Mouse (Mus musculus): ENCODE measurements around the gene Gnat1. TPM values are rescaled to one million over a fixed set of nuclear protein-coding genes. Genes with fewer than 3 reads are reported as not detected.

Gene Gnat1
- not detected for total RNA-seq (2021)
- long read RNA-seq, experiment 1 = 0 reads
- long read RNA-seq, experiment 2 = 0 reads

DNA sequence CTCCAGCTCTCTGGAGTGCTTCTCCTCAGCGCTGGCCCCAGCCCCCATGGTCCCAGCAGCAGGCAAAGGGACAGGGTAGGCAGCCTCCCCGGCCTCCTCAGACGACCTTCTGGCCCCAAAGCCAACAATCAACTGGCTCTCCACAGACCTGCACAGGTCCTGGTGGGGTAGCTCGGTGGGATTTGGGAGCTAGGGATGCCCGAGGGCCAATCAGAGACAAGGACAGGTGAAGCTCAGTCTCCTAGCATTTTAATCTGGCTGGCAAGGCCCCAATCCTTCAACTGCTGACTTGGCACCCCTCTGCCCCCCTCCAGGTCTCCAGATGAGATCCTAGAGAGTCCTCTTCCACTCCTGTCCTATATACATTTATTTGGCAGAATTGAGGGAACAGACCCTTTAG is at the start of gene Gnat1:
Gnat1 (minus strand) TSS at position 212 of the 400 bp plus-strand sequence.
- no peak for DNase-seq

- DNase-seq = no peak
These were observed 49.6 kb upstream of the Gnat1 start for GRCm38 (mm10) chr9:107728919-107729670.

- no peak for DNase-seq
These were observed 47.5 kb upstream of the Gnat1 start for GRCm38 (mm10) chr9:107727041-107727440.

GRCm38 (mm10) chr9:107724796-107725195 is 45.3 kb upstream of the Gnat1 start:
- no peak for DNase-seq

DNA sequence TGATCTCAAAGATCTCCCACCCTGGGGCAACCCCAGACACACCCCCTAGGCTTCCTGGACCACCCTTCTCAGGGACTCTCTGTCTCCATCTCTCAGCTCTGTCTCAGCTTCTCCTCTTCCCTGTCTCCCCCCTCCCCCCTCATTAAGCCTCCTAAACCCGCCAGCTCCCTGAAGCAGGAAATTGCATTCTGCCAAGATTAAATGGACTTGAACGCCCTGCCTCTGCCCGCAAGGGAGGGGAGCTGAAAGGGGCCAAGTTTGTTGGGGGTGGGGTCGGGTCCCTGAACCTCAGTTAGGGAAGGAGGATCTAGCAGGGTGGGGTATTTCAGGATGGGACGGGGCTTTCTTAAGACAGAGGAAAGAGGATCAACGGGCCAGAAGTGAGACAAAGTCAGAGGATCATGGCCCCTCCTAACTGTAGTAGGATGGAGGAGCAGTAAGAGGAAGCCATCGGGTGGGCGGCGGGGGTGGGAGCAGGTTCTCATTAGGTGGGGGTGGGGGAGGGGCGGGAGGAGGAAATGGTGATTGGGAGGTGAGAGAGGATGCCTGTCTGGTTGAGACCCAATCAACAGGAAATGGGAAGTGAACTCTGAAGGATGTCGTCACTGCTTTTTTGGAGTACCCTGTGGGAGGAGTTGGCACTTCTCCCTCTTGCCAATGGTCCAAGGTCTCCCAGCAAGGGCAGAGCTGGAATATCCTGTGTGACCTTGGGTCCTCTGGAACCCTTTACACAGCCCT is 44.5 kb upstream of the Gnat1 start:
- peak; percentile 70 to 85 for DNase-seq

DNA sequence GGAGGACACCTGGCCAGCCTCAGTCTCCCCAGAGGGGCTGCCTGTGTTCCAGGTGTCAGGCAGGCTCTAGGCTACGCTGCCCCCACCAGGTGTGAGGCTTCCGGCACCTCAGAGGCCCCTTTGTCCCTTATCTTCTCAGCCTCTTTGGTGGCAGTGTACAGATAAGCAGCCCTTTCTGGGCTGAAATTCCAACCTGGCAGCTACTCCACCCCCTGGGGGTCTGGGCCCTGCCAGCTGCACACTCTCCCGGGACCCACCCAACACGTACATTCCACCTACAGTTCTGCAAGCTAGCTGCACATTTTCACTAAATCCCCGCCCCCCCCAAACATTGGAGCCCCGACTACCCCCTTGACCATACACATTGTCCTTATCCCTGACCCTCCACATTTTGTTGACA is 43.8 kb upstream of the Gnat1 start:
- no peak for DNase-seq

DNA sequence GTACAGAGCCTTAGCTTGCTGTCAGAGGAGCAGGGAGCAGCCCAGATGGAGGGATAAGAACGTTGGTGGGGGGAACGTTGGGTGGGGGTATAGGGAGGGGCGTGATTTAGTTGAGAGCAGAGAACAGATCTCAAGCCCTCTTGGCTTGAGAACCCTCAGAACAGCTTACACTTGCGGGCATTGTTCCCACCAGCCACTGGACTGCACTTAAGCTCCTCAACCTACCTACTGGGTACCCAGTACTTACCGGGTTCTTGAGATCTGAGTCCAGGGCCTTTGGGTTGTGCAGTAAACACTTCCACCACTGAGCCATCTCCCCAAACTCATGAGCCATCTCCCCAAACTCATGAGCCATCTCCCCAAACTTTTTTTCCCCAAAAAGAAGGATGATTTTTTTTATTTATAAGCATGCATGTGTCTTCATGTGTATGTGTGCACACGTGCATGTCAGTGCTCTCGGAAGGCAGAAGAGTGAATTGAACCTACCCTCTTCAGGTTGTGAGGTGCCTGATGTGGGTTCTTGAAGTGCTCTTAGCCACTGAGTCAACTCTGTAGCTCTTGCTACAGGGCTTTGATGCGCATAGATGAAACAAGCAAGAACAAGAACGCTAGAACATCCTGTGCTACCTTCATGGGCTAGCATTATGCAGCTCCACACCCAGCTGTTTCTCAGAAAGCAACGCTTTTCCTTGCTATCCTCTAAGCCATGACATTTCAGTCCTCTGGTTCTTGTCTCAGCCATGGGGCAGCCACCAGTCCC is 39.4 kb upstream of the Gnat1 start:
- no peak for DNase-seq

- no peak for DNase-seq
These were observed 37.4 kb upstream of the Gnat1 start for GRCm38 (mm10) chr9:107716951-107717350.

DNA sequence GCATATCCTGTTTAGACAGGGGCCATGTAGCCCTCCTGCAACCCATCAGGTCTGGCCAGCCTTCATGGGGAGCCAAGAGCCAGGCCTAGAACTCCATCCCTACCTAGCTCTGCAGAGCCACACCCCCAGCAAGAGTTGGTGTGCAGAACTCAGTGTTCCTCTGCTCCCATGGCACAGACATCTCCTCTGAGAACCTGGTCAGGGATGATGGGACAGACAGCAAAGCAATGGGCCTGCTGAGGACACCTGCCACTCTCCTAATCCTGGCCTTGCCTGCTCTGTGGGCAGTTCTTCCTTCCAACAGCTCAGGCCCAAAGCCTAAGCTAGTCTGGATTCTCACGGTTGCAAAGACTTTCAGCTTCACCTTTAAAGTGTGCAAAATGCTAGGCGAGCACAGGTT is 36.1 kb upstream of the Gnat1 start:
- no peak for DNase-seq

DNA sequence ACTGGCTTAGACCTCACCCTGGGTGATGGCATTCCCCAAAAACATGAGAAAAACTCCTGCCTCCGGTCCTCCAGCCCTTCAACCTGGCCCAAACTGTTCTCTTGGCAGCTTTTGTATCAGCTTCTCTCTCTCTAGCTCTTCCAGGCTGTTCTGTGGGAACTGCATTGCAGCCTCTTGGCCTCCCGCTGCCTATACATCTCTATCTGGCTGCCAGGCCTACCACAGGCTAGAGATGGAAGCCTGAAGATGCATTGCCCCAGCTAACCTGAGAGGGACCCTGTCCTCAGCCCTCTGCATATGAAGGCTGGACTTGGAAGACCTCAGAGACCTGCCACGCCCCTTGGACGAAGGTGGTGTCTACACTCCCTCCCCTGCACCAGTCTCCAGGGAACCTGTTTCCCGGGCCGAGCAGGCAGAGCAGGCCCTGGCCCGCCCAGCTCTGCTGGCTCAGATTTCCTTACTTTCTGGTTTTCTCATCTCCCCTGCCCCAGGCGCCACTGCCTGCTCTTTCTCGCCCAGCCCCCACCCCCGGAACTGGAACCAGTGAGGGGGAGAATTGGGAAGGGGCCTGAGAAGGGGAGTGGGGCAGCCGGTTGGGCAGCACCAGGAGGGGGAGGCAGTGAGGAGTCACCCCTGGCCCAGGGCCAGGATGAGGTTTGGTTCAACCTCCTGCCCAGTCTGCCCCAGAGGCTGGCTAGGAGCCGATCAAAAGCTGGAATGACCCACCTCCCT is 34.9 kb upstream of the Gnat1 start:
- DNase-seq = peak; percentile 51 to 75

DNA sequence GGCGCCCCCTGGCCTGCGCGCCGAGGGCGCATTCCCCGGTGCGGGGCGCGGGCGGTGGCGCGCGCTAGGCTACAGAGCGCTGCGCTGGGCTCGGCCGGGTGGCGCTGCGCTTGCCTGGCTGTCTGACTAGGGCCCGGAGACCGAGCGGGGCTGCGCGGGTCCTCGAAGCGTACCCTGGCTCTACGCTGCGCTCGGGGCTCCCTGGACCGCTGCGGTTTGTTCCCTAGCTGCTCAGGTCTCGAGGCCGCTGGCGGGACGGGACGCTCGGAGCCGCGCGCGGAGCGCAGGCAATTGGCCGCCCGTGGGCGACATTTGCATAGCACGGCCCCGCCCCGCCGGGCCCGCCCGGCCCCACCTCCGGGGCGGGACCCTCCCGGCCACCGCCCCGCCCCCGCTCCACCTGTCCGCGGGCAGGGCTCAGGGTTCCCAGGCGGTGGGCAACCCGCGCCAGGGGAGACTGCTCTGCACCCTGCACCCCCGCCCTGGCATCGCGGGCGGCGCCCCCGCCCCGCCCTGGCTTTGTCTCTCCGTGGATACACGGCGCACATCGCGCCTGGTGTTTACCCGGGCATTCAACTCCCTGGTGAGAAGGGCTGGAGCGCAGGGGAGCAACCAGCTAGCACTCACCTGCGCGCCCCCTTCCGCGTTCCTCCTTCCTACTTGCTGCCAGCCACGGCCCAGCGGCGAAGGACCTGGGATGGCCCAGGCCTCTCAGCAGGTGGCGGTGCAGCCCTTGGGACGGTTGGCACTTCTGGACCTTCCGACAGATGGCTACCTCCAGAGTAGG is 30.4 kb upstream of the Gnat1 start, which contains the start of gene Sema3f:
Sema3f (minus strand) TSS at position 779 of the 787 bp plus-strand sequence.
- peak; percentile 78 to 86 for DNase-seq

GRCm38 (mm10) chr9:107709096-107709696 is 29.7 kb upstream of the Gnat1 start:
- DNase-seq = peak in 1 of 2 experiments; percentile 46

DNA sequence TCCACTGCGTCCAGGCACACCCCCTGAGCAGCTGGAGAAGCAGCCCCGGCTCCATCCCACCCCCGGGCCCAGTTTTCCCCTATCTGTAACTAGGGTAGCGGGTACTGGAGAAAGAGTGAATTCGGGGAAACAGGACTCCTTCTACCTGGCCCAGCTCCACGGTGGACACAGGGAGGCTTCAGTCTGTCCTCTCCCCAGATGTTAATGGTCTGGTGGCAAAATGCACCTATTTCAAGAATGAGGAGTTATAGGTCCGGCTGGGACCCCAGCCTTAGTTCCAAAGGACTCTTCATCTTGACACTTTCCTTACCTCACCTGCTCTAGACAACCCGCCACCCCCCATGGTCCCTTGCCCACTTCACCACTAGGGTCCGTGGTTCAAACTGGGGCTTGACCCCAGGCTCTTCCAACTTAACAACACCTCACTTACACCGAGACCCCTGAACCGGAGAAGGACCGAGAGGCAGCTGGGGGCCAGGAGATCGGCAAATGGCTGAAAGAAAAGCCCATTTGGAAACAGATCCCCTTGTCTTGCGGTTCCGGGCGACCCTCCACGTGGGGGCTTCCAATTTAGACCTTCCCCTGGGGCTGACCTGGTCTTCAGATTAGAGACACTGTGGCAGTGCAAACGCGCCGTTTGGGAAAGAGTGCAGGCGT is 29.1 kb upstream of the Gnat1 start:
- no peak for DNase-seq

DNA sequence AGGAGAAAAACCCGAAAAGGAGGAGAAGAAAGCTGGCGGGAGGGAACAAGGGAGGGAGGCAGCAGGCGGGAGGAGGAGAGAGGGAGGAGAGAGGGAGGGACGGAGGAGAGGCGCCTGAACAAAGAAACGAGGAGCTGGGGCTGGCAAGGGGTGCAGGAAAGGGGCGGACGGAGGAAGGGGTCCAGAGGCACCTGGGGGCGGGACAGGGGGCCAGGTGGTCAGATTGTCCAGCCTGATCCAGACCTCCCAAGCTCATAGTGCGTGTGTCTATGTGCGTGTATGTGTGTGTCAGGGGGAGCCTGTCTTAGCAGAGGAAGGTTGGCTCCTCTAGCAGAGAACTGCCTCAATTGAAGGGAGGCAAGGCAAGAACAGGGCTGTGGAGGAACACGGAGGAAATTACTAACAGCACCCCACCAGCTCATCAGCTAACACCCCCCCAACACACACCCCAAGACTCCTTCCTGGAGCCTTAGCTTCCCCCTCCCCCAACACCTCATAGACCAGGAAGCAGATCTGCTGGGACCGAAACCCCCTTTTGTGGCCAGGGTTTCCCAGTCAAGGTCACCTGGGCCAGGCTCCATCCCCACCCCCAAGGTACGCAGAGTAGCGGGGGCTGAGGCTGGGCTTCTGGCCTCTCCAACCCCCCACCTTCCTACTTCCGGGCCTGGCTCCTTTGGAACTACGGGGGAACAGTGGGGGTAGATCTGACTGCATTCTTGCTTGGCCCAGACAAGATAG is 28.4 kb upstream of the Gnat1 start:
- DNase-seq = no peak

DNA sequence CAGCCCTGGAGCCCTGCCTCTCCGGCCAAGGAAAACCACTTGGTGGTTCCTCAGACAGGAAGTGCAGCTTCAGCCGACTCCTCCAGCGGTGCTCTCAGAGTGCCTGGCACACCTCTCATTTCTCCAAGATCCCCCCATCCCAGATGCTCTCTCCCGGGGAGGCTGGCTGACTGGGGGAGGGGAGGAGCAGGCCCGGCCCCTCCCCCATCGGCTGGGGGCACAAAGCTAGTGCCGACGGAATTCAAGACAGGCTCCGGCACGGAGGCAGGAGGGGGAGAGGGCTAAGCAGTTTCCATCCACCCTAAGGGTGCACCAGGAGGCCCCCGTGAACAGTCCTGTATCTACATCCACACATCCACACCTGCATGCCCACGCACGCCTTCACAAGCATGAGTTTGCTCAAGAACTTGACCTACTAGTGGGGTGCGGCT is 27.3 kb upstream of the Gnat1 start:
- no peak for DNase-seq

DNA sequence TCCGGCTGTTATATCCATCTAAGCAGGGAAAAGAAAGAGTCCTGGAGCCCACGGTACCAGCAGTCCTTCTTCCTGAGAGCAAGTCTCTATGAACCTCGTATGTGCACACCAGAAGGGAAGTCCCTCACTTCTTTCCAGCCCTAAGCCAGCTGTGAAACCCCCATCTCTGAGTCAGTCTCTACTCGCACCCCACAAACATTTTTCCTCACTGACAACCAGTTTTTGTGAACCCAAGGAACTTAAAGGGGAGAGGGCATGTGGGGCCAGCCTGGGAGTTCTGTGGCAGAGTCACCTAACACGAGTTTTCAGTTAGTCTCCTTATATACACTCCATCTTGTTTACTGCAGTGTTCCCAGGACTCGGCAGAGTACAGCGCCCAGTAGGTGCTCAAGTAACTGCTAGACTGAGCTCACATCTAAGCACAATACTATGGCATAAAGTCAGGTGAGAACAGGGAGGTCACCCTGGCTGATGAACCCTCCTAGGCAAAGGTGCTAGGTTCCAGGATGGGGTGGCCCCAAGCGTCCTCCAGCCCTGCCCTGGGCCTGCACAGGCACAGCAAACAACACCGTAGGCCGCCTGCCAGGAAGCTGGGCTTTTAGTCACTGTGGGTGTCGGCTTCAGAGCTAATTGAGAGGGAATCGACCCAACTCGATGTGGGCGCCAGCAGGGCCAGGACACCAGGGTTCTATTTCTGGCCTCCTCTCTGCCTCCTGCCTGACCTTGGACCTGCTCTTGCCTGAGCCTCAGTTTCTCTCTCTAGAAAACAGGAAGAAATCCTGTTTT is 24.0 kb upstream of the Gnat1 start:
- peak; percentile 65 to 74 for DNase-seq

GRCm38 (mm10) chr9:107702606-107703185 is 23.2 kb upstream of the Gnat1 start:
- DNase-seq = no peak

DNA sequence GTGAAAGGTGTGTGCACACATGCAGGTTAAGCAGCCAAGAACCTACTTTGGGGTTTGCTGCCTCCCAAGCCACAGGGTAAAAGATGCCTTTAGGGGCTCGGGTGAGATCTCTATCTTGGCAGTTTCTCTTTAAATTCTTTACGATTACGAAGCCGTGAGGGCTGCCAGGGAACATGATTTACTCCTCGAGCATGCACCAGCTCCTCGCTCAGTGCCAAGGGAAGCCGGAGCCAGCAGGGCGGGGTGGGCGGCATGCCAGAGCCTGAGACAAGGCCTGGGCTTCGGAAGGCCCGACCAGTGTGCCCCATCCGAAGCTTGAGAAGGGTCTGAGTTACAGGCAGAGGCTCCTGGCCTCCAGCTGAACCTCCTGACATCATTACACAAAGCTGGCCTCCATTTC is 22.1 kb upstream of the Gnat1 start:
- peak; percentile 81 to 83 for DNase-seq
